ENCODE assay signal across 23 mouse cellular contexts in the genomic region with DNA sequence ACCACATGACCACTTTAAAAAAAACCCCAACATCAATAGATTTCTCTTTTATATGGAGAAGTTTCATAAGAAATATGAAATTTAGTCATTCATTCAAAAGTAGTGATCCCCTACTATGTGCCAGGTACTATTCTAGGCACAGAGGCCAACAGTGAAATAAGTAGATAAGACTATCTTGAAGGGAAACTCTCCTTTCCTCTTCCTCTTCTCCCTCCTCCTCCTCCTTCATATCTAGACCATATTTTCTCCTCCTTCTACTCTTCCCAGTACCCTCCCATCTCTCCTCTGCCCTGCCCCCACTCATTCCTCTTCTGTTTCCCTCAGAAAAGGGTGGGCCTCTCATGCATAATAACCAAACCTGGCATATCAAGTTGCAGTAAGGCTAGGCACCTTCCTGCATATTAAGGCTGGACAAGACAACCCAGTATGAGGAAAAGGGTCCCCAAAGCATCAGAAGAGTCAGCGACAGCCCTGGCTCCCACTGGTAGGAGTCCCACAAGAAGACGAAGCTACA. TPM values are rescaled to one million over a fixed set of nuclear protein-coding genes. Genes with fewer than 3 reads are reported as not detected.
A peak's percentile ranks its signal among the peaks of the same experiment; 100 is the strongest.
DNase-seq lines count a peak whose midpoint lies in the region; ATAC-seq and TF ChIP-seq lines count a peak whose summit lies in the region.
"Had no signal": no experiment of that assay in that cellular context is flagged by ENCODE, and none has a peak within 500 bp of the region (broad histone marks: within the 10 kb centered on the region; RNA-seq: fewer than 3 reads in every experiment).

No protein-coding gene starts in this region.

- no peak for TF ChIP-seq EP300 in liver, postnatal 0 days (IDR thresholded peaks at IDR 0.05; ENCODE audit: low read depth)

- no peak overlapping the region for H3K4me2 ChIP-seq in liver, postnatal 0 days (ENCODE audit: low read depth, low read length)
- H3K4me2 ChIP-seq in liver, embryonic 11.5 days: peak overlapping the region; percentile 43
- H3K4me2 ChIP-seq in liver, embryonic 12.5 days: peak overlapping the region; percentile 39
- no peak overlapping the region for H3K4me2 ChIP-seq in liver, embryonic 15.5 days
- H3K4me2 ChIP-seq: embryonic facial prominence, embryonic 12.5 days; embryonic facial prominence, embryonic 15.5 days; forebrain, embryonic 15.5 days; hindbrain, embryonic 12.5 days; hindbrain, embryonic 15.5 days had no signal

- intact Hi-C loops in left cerebral cortex, postnatal 25 days (cut with DNase I): no loop called here

- DNase-seq in liver: peak; percentile 60
- no peak for DNase-seq in liver, postnatal 0 days
- no peak for DNase-seq in liver, embryonic 11.5 days (ENCODE audit: low spot score)
- DNase-seq in testis, postnatal 14 days (ENCODE audit: low spot score): no peak
- DNase-seq in left cerebral cortex, postnatal 25 days (ENCODE audit: low spot score in 2 of 2): no peak
- no peak for DNase-seq in kidney, postnatal 10 days
- DNase-seq: adrenal gland, adult 2 months; adrenal gland, postnatal 14 days; cerebellum, adult 11 months; cerebellum, adult 2 months; cerebellum, adult 9-11 months; cerebellum, postnatal 25 days; gastrocnemius, postnatal 25 days had no signal

- no peak for TF ChIP-seq CTCF in liver, postnatal 0 days (IDR thresholded peaks at IDR 0.05; ENCODE audit: low read depth)

- H3K4me1 ChIP-seq in liver, postnatal 0 days (ENCODE audit: insufficient read depth): no peaks in the 10 kb centered on the region
- peaks cover 24% of the 10 kb centered on the region for H3K4me1 ChIP-seq in liver, embryonic 11.5 days (replicated peaks; ENCODE audit: control insufficient read depth, insufficient read depth, low read length)
- peaks cover 34% of the 10 kb centered on the region for H3K4me1 ChIP-seq in liver, embryonic 12.5 days
- H3K4me1 ChIP-seq in liver, embryonic 15.5 days (replicated peaks): peaks cover 26% of the 10 kb centered on the region
- H3K4me1 ChIP-seq: forebrain, embryonic 15.5 days; hindbrain, embryonic 12.5 days; hindbrain, embryonic 15.5 days had no signal

- no peak overlapping the region for H3K4me3 ChIP-seq in liver, postnatal 0 days (ENCODE audit: low read depth, low read length)
- no peak overlapping the region for H3K4me3 ChIP-seq in liver, embryonic 11.5 days (ENCODE audit: low read depth, low read length)
- no peak overlapping the region for H3K4me3 ChIP-seq in liver, embryonic 12.5 days
- H3K4me3 ChIP-seq in liver, embryonic 15.5 days (replicated peaks): no peak overlapping the region
- H3K4me3 ChIP-seq: embryonic facial prominence, embryonic 12.5 days; embryonic facial prominence, embryonic 15.5 days; forebrain, embryonic 15.5 days; heart, embryonic 13.5 days; hindbrain, embryonic 12.5 days; hindbrain, embryonic 15.5 days had no signal

- H3K27me3 ChIP-seq in liver, postnatal 0 days (ENCODE audit: insufficient read depth, low read length): no peaks in the 10 kb centered on the region
- no peaks in the 10 kb centered on the region; the same call in 1 of the 2 replicates for H3K27me3 ChIP-seq in liver, embryonic 11.5 days (replicated peaks; ENCODE audit: control insufficient read depth, insufficient read depth, low read length)
- H3K27me3 ChIP-seq in liver, embryonic 12.5 days (replicated peaks): no peaks in the 10 kb centered on the region
- H3K27me3 ChIP-seq in liver, embryonic 15.5 days: no peaks in the 10 kb centered on the region
- H3K27me3 ChIP-seq: embryonic facial prominence, embryonic 12.5 days; embryonic facial prominence, embryonic 15.5 days; forebrain, embryonic 15.5 days; heart, embryonic 13.5 days; hindbrain, embryonic 12.5 days; hindbrain, embryonic 15.5 days had no signal

- 64% methylated on average over 2 of the region's 2 CpGs for WGBS in liver, postnatal 0 days (ENCODE audit: insufficient replicate concordance)
- WGBS in liver, embryonic 11.5 days: 58% methylated on average over 2 of the region's 2 CpGs
- 43% methylated on average over 2 of the region's 2 CpGs for WGBS in liver, embryonic 12.5 days (ENCODE audit: insufficient replicate concordance)
- 39% methylated on average over 2 of the region's 2 CpGs for WGBS in liver, embryonic 15.5 days (ENCODE audit: insufficient replicate concordance)

- H3K9ac ChIP-seq in liver, postnatal 0 days (replicated peaks): no peak overlapping the region
- H3K9ac ChIP-seq in liver, embryonic 11.5 days (ENCODE audit: low read depth, low read length): no peak overlapping the region
- no peak overlapping the region for H3K9ac ChIP-seq in liver, embryonic 12.5 days
- H3K9ac ChIP-seq in liver, embryonic 15.5 days: no peak overlapping the region
- H3K9ac ChIP-seq: embryonic facial prominence, embryonic 12.5 days; embryonic facial prominence, embryonic 15.5 days; forebrain, embryonic 15.5 days; heart, embryonic 13.5 days; hindbrain, embryonic 12.5 days; hindbrain, embryonic 15.5 days had no signal

- ATAC-seq in liver, postnatal 0 days: no peak
- peak; percentile 84 for ATAC-seq in liver, embryonic 11.5 days (replicated peaks; ENCODE audit: low FRiP score)
- ATAC-seq in liver, embryonic 12.5 days: peak; percentile 90
- ATAC-seq in liver, embryonic 15.5 days (ENCODE audit: insufficient read depth): peak; percentile 82
- ATAC-seq: CD4-positive, CD25-positive, alpha-beta regulatory T cell, adult 4 months; forebrain, embryonic 15.5 days had no signal

- H3K9me3 ChIP-seq in liver, postnatal 0 days (ENCODE audit: low read length): no peaks in the 10 kb centered on the region
- no peaks in the 10 kb centered on the region for H3K9me3 ChIP-seq in liver, embryonic 11.5 days (ENCODE audit: control insufficient read depth, low read length)
- no peaks in the 10 kb centered on the region for H3K9me3 ChIP-seq in liver, embryonic 12.5 days (replicated peaks)
- no peaks in the 10 kb centered on the region for H3K9me3 ChIP-seq in liver, embryonic 15.5 days (replicated peaks)
- H3K9me3 ChIP-seq: embryonic facial prominence, embryonic 12.5 days; embryonic facial prominence, embryonic 15.5 days; forebrain, embryonic 15.5 days; heart, embryonic 13.5 days; hindbrain, embryonic 12.5 days; hindbrain, embryonic 15.5 days had no signal

- no peaks in the 10 kb centered on the region for H3K36me3 ChIP-seq in liver, postnatal 0 days (replicated peaks; ENCODE audit: insufficient read depth, low read length)
- no peaks in the 10 kb centered on the region for H3K36me3 ChIP-seq in liver, embryonic 11.5 days (ENCODE audit: control insufficient read depth, insufficient read depth, low read length)
- H3K36me3 ChIP-seq in liver, embryonic 12.5 days: no peaks in the 10 kb centered on the region
- no peaks in the 10 kb centered on the region for H3K36me3 ChIP-seq in liver, embryonic 15.5 days (replicated peaks)
- H3K36me3 ChIP-seq: embryonic facial prominence, embryonic 12.5 days; embryonic facial prominence, embryonic 15.5 days; forebrain, embryonic 15.5 days; heart, embryonic 13.5 days; hindbrain, embryonic 12.5 days; hindbrain, embryonic 15.5 days had no signal

- H3K27ac ChIP-seq in liver, postnatal 0 days (ENCODE audit: low read depth): no peak overlapping the region
- H3K27ac ChIP-seq in liver, embryonic 11.5 days (ENCODE audit: low read depth, low read length): no peak overlapping the region
- peak overlapping the region; percentile 33; the same call in 1 of the 2 replicates for H3K27ac ChIP-seq in liver, embryonic 12.5 days
- H3K27ac ChIP-seq in liver, embryonic 15.5 days (replicated peaks): no peak overlapping the region
- H3K27ac ChIP-seq: embryonic facial prominence, embryonic 12.5 days; forebrain, embryonic 15.5 days; hindbrain, embryonic 12.5 days; hindbrain, embryonic 15.5 days had no signal

RNA-seq across cellular contexts. Expression of a gene that starts 54.4 kb away (rescaled TPM):
- polyA plus RNA-seq in liver, postnatal 0 days (2015; fragmentation: Nextera tagmentation; extraction: Ambion mirVana): 2.3 and 2.5 TPM in 2 replicates
- polyA plus RNA-seq in liver, embryonic 11.5 days (2014; fragmentation: Nextera tagmentation; extraction: Ambion mirVana): 11.6 and 12.8 TPM in 2 replicates
- polyA plus RNA-seq in liver, embryonic 12.5 days (2016; fragmentation: Nextera tagmentation; extraction: Ambion mirVana): 7.8 and 8.9 TPM in 2 replicates
- polyA plus RNA-seq in liver, embryonic 15.5 days (2015; fragmentation: Nextera tagmentation; extraction: Ambion mirVana): 2.6 and 3.5 TPM in 2 replicates
- total RNA-seq in left cerebral cortex, postnatal 25 days (2021): 10 to 100 TPM; 85.7 to 98.6 TPM
- total RNA-seq: MEL had no signal

Comparison
In these comparisons a context has a peak if more than half of its experiments do, and no peak if none do; other contexts are left out.
1. H3K4me2 ChIP-seq: peak in liver, embryonic 11.5 days (single experiment) and liver, embryonic 12.5 days (single experiment); none in liver, postnatal 0 days (single experiment) and liver, embryonic 15.5 days (single experiment).